Mouse (Mus musculus) embryonic facial prominence, embryonic 15.5 days (tissue): ENCODE data around the gene Cfap161. TPM values are rescaled to one million over a fixed set of nuclear protein-coding genes. Genes with fewer than 3 reads are reported as not detected.

Experiments
- ATAC-seq: fragments of 200-750 bp; cut with Nextera tagmentation; 2 replicates; pipeline ENCODE4 v1.8.0; 2017; ENCODE audit warnings: low read depth, moderate TSS enrichment; ENCODE audit not compliant: insufficient number of reproducible peaks, low FRiP score, low TSS enrichment
- H3K27ac ChIP-seq: fragments of 300-500 bp; sonication (generic); replicated peaks from 2 replicates; pipeline ENCODE4 v1.5.1; 2015; ENCODE audit warnings: mild to moderate bottlenecking, inconsistent platforms
- H3K27me3 ChIP-seq: fragments of 300-500 bp; sonication (generic); 2 replicates; pipeline ENCODE4 v1.6.1; 2015; ENCODE audit warnings: inconsistent platforms
- H3K36me3 ChIP-seq: fragments of 300-500 bp; sonication (generic); 2 replicates; pipeline ENCODE4 v1.6.1; 2015; ENCODE audit warnings: mild to moderate bottlenecking, inconsistent platforms
- H3K4me1 ChIP-seq: fragments of 300-500 bp; sonication (generic); 2 replicates; pipeline ENCODE4 v1.6.1; 2015; ENCODE audit warnings: inconsistent platforms
- H3K4me2 ChIP-seq: fragments of 300-500 bp; sonication (generic); replicated peaks from 2 replicates; pipeline ENCODE4 v1.6.1; 2015; ENCODE audit warnings: mild to moderate bottlenecking, inconsistent platforms
- H3K4me3 ChIP-seq: fragments of 300-500 bp; sonication (generic); replicated peaks from 2 replicates; pipeline ENCODE4 v1.5.1; 2015; ENCODE audit warnings: mild to moderate bottlenecking, inconsistent platforms
- H3K9ac ChIP-seq: fragments of 300-500 bp; sonication (generic); 2 replicates; pipeline ENCODE4 v1.6.1; 2015; ENCODE audit warnings: inconsistent platforms
- H3K9me3 ChIP-seq: fragments of 300-500 bp; sonication (generic); replicated peaks from 2 replicates; pipeline ENCODE4 v1.6.1; 2016; ENCODE audit warnings: inconsistent platforms
- WGBS: fragments of 180-500 bp; shearing (Covaris S2); methylation state at CpG from one replicate; pipeline ENCODE4 v1.1.7; 2015; 5-methylcytosine and 5-hydroxymethylcytosine counted together
- polyA plus RNA-seq: library from polyadenylated mRNA; unstranded; fragments of >200 nt; fragmentation: Nextera tagmentation; extraction: Ambion mirVana; gene quantifications from 2 replicates; pipeline ENCODE4 v1.2.1, GENCODE M21; 2015

Cfap161 gene
- polyA plus RNA-seq, 1 experiment from 2014 or later = 14.1 TPM

GRCm38 (mm10) chr7:83813465-83813864 lies 18.8 kb upstream of the Cfap161 start:
- 0 out of 2 replicates have a peak overlapping the region, but pooled peaks have one; percentile 4 for H3K4me2 ChIP-seq
- ATAC-seq = no peak
- no peak overlapping the region for H3K4me3 ChIP-seq
- peaks cover 57% of the 10 kb centered on the region for H3K4me1 ChIP-seq
- WGBS = 13% methylated on average over 3 of the region's 3 CpGs
- H3K27me3 ChIP-seq = no peaks in the 10 kb centered on the region
- no peak overlapping the region for H3K9ac ChIP-seq
- no peaks in the 10 kb centered on the region for H3K9me3 ChIP-seq
- H3K36me3 ChIP-seq = no peaks in the 10 kb centered on the region
- peak overlapping the region; percentile 89 for H3K27ac ChIP-seq

DNA sequence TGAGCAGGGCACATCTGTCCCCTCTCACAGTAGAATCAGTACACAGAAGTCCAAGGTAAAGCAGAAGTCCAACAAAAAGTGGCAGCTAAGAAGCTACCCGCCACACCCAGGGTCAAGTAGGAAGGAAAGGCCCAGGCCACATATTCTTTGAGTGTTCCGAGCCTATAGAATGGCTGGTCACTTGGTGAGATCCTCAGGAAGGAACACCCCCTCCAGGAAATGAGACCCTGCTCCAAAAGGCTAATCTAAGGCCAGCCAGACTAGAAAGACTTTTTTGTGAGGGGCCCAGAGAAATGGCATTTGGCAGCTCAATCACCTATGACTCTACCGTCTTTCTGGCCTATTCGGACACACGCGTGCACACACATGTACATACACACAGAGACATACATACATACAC lies 18.3 kb upstream of the Cfap161 start:
- no peaks in the 10 kb centered on the region for H3K36me3 ChIP-seq
- H3K27me3 ChIP-seq = no peaks in the 10 kb centered on the region
- H3K4me3 ChIP-seq = no peak overlapping the region
- 60% methylated on average over 6 of the region's 6 CpGs for WGBS
- peaks cover 57% of the 10 kb centered on the region for H3K4me1 ChIP-seq
- no peak overlapping the region for H3K9ac ChIP-seq
- ATAC-seq = no peak
- peak overlapping the region; percentile 89 for H3K27ac ChIP-seq
- H3K9me3 ChIP-seq = no peaks in the 10 kb centered on the region
- H3K4me2 ChIP-seq = no peak overlapping the region

DNA sequence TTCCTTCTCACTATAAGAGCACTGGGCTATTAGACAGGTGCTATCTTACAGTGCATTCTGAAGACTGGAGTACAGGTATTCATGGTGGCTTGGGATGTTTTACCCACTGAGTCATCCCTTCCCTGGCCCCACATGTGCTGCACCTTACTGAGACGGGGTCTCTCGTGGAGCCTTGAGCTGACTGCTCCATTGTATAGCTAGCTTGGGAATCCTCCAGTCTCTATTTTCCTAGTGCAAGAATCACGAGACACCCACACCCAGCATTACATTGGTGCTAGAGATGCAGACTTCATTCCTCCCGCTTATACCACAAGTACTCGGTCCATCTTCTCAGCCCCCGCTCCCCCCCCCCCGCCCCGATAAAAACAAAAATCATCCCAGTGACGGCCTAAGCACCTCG lies 17.9 kb upstream of the Cfap161 start:
- no peak overlapping the region for H3K9ac ChIP-seq
- no peak overlapping the region for H3K4me2 ChIP-seq
- WGBS = 71% methylated on average over 10 of the region's 10 CpGs
- peak overlapping the region; percentile 71; the same call in 1 of the 2 replicates for H3K27ac ChIP-seq
- H3K36me3 ChIP-seq = no peaks in the 10 kb centered on the region
- no peak for ATAC-seq
- no peak overlapping the region for H3K4me3 ChIP-seq
- H3K27me3 ChIP-seq = no peaks in the 10 kb centered on the region
- H3K4me1 ChIP-seq = peaks cover 57% of the 10 kb centered on the region
- H3K9me3 ChIP-seq = no peaks in the 10 kb centered on the region

DNA sequence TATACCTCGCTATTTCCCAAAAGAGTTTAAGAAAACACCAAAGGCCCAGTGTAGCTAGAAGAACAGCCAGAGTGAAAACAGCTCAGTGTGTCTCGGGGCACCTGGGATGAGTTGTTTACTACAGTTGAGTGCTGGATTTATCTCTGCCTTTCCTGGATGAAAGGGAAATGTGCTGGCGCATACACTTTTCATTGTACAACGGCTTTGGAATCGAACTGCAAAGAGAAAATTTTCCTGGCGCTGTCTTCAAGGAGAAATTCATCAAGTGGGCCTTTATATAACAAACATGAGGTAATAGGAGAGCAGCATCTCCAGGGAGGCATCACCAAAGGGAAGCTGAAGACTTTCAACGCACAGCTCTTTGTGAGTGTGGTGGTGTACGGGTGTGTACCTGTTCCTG lies 17.2 kb upstream of the Cfap161 start:
- 59% methylated on average over 8 of the region's 8 CpGs for WGBS
- no peak overlapping the region for H3K9ac ChIP-seq
- H3K27ac ChIP-seq = peak overlapping the region; percentile 71
- no peak overlapping the region for H3K4me2 ChIP-seq
- H3K4me1 ChIP-seq = peaks cover 57% of the 10 kb centered on the region
- H3K9me3 ChIP-seq = no peaks in the 10 kb centered on the region
- no peak overlapping the region for H3K4me3 ChIP-seq
- no peaks in the 10 kb centered on the region for H3K36me3 ChIP-seq
- no peaks in the 10 kb centered on the region for H3K27me3 ChIP-seq
- no peak for ATAC-seq

DNA sequence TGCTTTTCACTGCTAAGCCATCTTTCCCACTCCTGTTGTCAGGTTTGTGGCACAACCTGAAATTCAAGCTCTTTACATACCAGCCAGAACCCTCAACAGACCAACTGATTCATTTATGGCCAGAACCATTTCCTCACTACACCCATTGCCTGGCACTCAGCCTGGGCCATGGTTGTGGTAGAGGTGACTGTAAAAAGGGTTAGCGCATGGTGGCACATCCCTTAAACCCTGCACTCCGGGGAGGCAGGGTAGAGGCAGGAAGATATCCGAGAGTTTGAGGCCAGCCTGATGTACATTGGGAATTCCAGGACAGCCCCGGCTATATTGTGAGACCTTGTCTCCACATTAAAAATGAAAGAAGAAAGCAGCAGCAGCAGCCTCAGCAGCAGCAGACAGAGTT lies 16.8 kb upstream of the Cfap161 start:
- no peak overlapping the region for H3K4me3 ChIP-seq
- H3K9ac ChIP-seq = no peak overlapping the region
- H3K9me3 ChIP-seq = no peaks in the 10 kb centered on the region
- H3K4me1 ChIP-seq = peaks cover 57% of the 10 kb centered on the region
- peak overlapping the region; percentile 71 for H3K27ac ChIP-seq
- no peaks in the 10 kb centered on the region for H3K27me3 ChIP-seq
- ATAC-seq = no peak
- WGBS = 69% methylated on average over 4 of the region's 4 CpGs
- no peak overlapping the region for H3K4me2 ChIP-seq
- H3K36me3 ChIP-seq = no peaks in the 10 kb centered on the region

DNA sequence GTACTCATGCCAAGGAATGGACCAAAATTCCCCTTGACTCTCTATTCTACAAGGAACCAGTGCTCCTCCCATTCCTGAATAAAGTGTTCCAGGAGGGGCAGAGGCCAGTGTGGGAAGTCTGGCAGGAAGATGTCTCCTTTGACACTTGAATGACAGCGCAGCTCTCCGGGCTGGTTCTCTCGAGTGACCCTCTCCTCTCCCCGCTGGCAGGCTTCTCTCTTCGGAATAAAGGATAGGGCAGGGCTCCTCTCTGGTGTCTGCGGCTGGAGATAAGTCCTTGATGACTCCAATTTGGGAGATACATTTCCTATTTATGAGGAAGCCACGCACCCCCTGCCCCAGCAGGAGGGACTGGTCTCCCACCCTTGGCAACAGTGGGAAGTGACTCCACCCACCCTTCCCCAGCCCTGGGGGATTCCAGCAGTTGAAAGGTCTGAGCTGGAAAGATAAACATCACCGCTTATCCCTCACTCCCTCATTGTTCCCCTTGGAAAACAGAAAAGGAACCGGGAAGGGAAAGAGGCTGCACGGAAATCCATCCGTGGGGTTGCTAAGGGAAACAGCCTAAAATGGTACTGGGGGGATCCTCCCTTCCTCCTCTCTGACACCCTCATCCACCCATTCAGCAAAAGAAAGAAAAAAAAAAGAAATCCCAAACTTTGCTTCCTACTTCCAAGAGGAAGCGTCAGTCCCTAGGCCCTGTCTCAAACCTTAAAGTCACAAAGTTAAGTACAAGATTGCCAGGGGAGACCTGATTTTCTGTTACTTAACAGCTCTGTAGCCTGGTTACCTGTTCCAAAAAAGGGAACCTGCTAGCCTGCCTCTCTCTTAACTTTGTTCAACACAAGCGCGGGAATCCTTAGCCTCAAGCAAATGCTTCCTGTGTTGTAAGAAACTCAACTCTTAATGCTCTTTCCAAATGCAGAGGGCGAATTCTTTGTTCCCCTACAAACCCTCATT lies 15.7 kb upstream of the Cfap161 start:
- Histone ChIP-seq H3K27ac (peak overlapping the region; percentile 71), H3K9me3 (no peaks in the 10 kb centered on the region), H3K4me2 (peak overlapping the region; percentile 17; the same call in 1 of the 2 replicates), H3K27me3 (no peaks in the 10 kb centered on the region), H3K36me3 (no peaks in the 10 kb centered on the region), H3K9ac (no peak overlapping the region), H3K4me3 (no peak overlapping the region), H3K4me1 (peaks cover 57% of the 10 kb centered on the region)
- no peak for ATAC-seq
- 21% methylated on average over 15 of the region's 15 CpGs for WGBS

- no peak overlapping the region for H3K4me3 ChIP-seq
- no peak for ATAC-seq
- 0 out of 2 replicates have a peak overlapping the region, but pooled peaks have one; percentile 71 for H3K27ac ChIP-seq
- H3K9ac ChIP-seq = no peak overlapping the region
- peaks cover 57% of the 10 kb centered on the region for H3K4me1 ChIP-seq
- no peaks in the 10 kb centered on the region for H3K9me3 ChIP-seq
- 18% methylated on average over 3 of the region's 3 CpGs for WGBS
- H3K4me2 ChIP-seq = no peak overlapping the region
- no peaks in the 10 kb centered on the region for H3K36me3 ChIP-seq
- H3K27me3 ChIP-seq = no peaks in the 10 kb centered on the region
These were observed 15.0 kb upstream of the Cfap161 start for GRCm38 (mm10) chr7:83809715-83810114.

DNA sequence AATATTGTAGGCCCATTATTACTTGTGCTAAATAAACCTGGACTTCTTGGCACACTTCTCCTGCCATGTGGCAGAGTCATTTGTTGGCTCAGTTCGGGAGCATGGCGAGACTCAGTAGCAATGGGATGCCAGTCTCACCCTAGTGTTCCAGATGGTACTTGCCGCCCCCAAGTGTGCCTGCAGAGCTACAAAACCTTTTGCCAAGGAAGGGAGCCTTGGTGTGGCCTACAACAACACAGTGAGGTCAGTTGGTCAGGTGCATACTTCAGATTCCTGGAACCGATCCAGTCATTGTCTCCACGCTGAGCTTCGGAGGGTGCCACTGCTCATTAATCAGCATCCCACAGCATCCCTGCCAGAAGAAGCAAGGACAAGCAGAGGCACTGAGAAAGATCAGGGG lies 14.4 kb upstream of the Cfap161 start:
- H3K27me3 ChIP-seq = no peaks in the 10 kb centered on the region
- H3K9me3 ChIP-seq = no peaks in the 10 kb centered on the region
- H3K9ac ChIP-seq = no peak overlapping the region
- no peaks in the 10 kb centered on the region for H3K36me3 ChIP-seq
- WGBS = 44% methylated on average over 6 of the region's 6 CpGs
- peaks cover 50% of the 10 kb centered on the region for H3K4me1 ChIP-seq
- H3K27ac ChIP-seq = 0 out of 2 replicates have a peak overlapping the region, but pooled peaks have one; percentile 22
- no peak for ATAC-seq
- no peak overlapping the region for H3K4me3 ChIP-seq
- H3K4me2 ChIP-seq = no peak overlapping the region

- no peak overlapping the region for H3K27ac ChIP-seq
- WGBS = 70% methylated on average over 6 of the region's 6 CpGs
- no peak overlapping the region for H3K4me2 ChIP-seq
- no peak overlapping the region for H3K9ac ChIP-seq
- no peak for ATAC-seq
- no peaks in the 10 kb centered on the region for H3K27me3 ChIP-seq
- H3K4me1 ChIP-seq = peaks cover 30% of the 10 kb centered on the region
- H3K9me3 ChIP-seq = no peaks in the 10 kb centered on the region
- no peaks in the 10 kb centered on the region for H3K36me3 ChIP-seq
- no peak overlapping the region for H3K4me3 ChIP-seq
These were observed 12.3 kb upstream of the Cfap161 start for GRCm38 (mm10) chr7:83806934-83807333.

DNA sequence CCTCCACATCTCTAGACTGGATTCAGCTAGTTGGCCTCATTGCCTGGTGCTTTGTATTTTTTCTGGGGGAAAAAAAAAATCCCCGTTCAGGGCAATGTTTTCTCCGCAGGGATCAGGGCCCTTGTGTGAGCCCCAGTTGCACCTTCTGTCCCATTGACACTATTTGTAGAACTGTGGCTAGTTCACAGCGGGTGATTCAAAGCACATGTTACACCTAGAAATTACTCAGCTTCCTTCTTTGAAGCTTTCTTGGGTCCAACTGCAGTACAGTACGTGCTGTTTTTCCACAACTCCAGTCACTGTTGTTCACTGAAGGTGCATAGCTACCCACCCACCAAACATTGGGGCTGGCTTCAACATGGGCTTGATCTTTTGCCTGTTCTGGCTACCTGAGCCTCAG lies 9.1 kb upstream of the Cfap161 start:
- H3K9ac ChIP-seq = no peak overlapping the region
- 79% methylated on average over 4 of the region's 4 CpGs for WGBS

DNA sequence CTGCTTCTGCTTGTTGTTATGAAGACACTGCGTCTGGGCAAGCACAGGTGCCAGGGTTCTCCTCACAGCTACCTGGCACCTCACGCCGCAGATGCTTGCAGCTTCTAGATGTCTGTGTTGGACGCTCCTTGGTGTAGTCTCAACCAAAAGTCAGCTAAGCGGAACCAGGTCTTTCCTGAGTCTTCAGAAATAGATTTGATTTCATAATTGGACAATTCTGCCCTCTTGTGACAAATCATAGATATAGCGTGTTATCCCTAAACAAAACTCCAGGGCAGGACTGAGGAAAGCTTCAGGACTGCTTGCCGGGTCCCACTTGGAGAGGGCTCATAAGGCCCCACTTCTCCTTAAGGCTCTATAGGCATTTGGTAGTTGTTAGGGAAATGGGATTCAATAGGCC lies 7.8 kb upstream of the Cfap161 start:
- 0 out of 2 replicates have a peak, but pooled peaks have one; percentile 24 for ATAC-seq
- H3K27ac ChIP-seq = no peak overlapping the region
- H3K4me1 ChIP-seq = 0 out of 2 replicates have a peak, but pooled peaks cover 4% of the 10 kb centered on the region
- 43% methylated on average over 7 of the region's 7 CpGs for WGBS
- no peak overlapping the region for H3K4me2 ChIP-seq
- H3K9ac ChIP-seq = no peak overlapping the region
- no peaks in the 10 kb centered on the region for H3K9me3 ChIP-seq
- no peak overlapping the region for H3K4me3 ChIP-seq
- no peaks in the 10 kb centered on the region for H3K27me3 ChIP-seq
- no peaks in the 10 kb centered on the region for H3K36me3 ChIP-seq

More for the DNA sequence above, 9.1 kb upstream of the Cfap161 start:
- Histone ChIP-seq H3K4me2 (no peak overlapping the region), H3K4me3 (no peak overlapping the region), H3K27ac (no peak overlapping the region), H3K27me3 (no peaks in the 10 kb centered on the region), H3K36me3 (no peaks in the 10 kb centered on the region), H3K4me1 (peaks cover 4% of the 10 kb centered on the region; the same call in 1 of the 2 replicates), H3K9me3 (no peaks in the 10 kb centered on the region)
- no peak for ATAC-seq
